Mouse (Mus musculus): ENCODE measurements at regions not wholly inside any gene's neighbourhood (a gene's known extent, or its start where the extent isn't known, plus 50 kb on each side); places are given as distances from the start of the nearest gene placed in this dataset.

DNA sequence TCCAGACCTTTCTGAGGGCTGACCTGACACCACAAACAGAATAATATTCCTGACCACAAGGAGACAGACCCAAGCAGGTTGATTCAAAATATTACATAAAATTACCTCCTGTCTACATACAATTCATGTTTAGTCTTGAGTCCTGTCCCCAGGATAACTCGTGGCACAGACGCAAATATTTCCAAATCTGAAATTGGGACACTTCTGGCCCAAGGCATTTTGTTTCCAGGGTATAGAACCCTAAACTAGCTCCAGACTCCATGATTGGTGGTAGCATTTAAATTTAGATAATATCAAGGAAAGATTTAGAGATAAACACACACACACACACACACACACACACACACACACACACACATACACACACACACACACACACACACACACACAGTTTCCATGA is 498.7 kb downstream of the Med13l start:
- DNase-seq: no peak

GRCm38 (mm10) chr5:119060886-119061285 is 500.4 kb downstream of the Med13l start:
- no peak for DNase-seq

GRCm38 (mm10) chr5:119062478-119062877 is 502.0 kb downstream of the Med13l start:
- no peak for DNase-seq

DNA sequence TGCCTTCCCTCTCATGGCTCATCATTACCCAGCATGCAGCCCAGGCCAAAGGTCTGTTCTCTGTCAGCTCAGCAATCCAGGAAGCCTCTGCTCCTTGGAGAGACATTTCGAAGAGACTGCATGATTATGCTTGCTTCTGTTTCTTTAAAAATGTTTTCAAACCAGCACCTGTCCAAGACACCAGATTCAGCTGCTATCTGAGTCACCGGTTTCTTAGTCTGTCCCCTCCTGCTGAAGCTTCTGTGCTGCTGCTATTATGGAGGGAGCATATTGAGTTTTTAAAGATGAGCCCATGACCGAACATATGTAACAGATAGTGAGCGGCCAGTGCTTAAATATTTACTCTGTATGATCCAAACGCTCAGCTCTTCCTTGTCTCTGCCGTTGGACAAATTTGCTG is 506.2 kb downstream of the Med13l start:
- no peak for DNase-seq

GRCm38 (mm10) chr5:119069765-119070333 is 509.4 kb downstream of the Med13l start:
- DNase-seq: no peak

DNA sequence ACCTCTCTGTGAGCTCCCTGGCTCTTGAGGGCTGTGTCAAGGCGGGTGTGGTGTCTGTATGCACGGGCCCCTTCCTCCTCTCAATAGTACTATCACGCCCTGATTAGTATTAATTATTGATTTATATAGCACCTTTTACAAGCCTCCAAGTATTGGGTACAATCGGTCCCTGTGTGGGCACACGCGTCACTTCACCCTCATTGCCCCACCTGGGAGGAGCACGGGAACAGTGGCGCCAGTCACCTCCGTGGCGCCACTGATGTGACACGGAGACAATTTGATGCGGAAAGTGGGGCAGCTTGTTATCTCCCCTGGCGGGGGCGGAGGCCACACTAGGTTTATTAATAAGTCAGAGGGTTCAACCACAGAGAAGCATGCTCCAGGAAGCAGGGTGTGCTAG is 512.2 kb downstream of the Med13l start:
- DNase-seq: no peak

- DNase-seq: no peak
Observed at GRCm38 (mm10) chr5:119080747-119081146, 520.3 kb downstream of the Med13l start.

GRCm38 (mm10) chr5:119082895-119083294 is 522.4 kb downstream of the Med13l start:
- DNase-seq: no peak

DNA sequence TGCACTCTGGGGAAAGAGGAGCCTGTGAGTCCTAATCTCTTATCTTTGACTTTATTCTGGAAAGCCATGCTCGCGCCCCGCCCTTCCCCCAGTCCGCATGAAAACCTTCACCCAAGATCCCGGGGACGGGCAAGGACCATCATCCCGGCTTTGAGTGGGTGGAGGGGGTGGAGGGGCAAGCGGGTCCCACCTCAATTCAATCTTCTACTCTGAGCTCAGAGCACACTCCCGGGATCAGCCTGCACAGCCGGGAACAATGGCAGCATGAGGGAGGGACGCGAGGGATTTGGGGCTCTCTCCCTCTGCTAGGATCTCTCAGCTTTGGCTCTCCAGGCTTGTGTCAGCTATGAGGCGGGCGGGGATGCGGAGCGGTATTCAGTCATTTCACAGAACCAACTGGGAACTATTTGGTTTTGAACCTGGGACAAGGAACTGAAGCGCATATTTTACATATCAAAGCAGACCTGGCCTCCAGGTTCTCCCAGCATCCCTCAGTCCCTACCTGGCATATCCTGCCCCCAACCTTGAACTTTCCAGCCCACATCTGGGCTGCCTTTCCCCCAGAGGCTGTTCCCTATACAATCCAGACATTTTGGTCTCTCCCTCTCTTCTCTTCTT is 537.2 kb downstream of the Med13l start:
- DNase-seq: peak in 1 of 2 experiments; percentile 18

DNA sequence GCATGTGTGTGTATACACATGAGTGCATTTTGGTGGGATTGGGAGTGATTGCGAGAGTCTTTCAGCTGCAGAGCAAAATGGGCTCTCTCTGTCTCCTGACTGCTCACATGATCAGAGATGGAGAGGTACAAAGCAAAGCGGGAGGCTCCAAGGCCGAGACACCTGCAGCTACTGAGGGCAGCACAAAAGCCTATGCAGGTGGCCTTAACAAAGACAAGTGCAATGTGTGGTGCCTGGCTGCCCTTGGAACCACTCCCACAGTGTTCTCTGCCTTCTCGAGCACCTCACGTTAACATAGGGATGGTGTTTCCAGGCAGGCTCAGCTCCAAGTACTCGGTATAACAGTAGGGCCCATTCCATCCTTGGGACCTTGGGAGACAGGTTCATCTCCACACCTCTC is 539.3 kb downstream of the Med13l start:
- no peak for DNase-seq

DNA sequence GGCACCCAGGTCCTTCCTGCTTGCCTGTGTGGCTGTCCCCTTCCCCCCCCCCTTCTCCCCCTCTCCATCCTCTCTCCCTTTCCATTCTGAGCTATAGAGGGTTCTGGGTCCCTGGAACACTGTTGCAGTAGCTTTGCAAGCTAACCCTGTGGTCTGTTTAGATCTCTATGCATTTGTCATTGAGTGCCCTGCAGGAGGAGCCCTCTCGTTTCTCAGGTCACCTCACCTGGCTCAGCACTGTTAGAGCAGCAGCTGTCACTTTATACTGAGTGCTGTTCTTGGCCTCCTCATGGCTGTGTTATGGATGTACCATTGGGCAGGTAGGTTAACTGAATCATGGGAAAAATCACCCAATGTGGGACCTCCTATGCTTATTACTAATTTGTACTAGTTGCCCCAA is 543.0 kb downstream of the Med13l start:
- DNase-seq: no peak

DNA sequence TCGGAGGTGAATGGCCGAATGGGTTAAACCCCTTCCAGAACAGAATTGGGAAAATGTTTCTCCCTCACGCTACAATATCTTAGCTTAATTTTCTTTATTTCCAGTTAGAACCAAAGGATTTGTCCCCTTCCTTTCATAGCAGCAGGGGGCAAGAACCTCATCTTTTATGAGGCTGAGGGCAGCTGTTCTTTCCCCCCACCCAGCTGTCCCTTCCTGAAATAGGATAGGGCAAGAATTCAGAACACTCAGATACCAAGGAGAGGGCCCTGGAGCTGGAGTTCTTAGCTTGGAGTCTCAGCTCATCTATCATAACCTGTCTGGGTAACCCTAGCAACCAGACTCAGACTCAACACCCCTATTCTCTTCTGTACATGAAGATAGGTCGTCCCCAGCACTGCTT is 547.4 kb downstream of the Med13l start:
- no peak for DNase-seq

GRCm38 (mm10) chr5:119109501-119109900 is 549.0 kb downstream of the Med13l start:
- no peak for DNase-seq

DNA sequence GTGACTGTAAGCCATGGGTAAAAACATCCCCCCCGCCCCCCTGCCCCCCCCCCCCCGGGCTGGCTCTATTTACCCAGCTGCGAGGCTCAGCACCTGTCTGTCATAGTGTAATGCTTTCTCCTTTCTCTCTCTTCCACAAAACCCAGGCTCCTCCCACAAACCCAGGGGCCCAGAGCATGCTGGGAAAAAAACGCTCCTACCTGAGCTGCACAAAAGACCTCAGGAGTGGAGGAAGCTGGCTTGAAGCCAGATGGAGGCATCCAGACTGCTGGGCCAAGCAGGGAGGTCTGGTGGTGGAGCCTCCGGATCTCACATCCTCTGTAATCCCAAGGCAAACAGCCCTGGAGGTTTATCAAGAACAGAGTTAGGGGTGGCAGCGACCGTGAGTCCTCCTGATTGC is 553.6 kb downstream of the Med13l start:
- DNase-seq: no peak

GRCm38 (mm10) chr5:119125745-119126144 is 544.7 kb upstream of the Tbx3 start:
- DNase-seq: no peak

- no peak for DNase-seq
Observed at GRCm38 (mm10) chr5:119130176-119130575, 540.3 kb upstream of the Tbx3 start.

DNA sequence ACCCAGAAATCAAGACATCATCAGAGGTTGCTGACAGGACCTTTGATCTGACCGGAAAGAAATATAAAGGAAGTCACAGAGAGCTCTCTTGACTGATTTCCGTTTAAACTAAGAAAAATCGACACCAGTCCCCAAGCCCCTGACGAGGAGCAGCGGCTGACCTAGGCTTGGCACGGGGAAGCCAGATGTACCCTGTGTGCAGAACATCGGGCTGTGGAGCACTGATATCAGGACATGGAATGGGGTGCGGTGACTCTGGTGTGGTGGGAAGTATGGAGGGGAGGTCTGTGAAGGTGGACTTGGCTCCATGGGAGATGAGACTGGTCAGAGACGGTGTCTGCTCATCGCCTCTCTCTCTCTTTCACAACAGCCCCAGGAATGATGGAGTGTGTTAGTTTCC is 539.0 kb upstream of the Tbx3 start:
- no peak for DNase-seq

- DNase-seq: no peak
Observed at GRCm38 (mm10) chr5:119133378-119133777, 537.1 kb upstream of the Tbx3 start.

GRCm38 (mm10) chr5:119136916-119137315 is 533.6 kb upstream of the Tbx3 start:
- DNase-seq: no peak

DNA sequence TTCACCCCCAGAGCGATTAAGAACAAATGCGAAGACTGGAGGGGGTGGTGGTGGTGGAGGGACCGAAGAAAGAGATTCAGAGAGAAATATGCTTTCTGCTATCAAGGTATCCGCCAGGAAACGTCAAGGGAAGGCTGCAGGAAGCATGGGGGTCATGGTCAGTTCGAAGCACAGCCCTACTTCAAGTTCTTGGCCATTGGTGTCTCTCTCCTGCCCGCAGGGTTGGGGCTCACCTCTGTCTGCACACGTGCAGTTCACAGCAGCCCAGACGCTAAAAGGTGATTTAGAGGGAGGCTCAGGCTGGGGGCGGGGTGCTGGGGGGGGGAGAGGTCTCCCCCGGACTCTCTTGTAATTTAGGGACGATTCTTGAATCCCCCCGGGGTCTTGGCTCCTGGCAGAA is 533.1 kb upstream of the Tbx3 start:
- DNase-seq: no peak

GRCm38 (mm10) chr5:119137821-119138221 is 532.6 kb upstream of the Tbx3 start:
- no peak for DNase-seq

DNA sequence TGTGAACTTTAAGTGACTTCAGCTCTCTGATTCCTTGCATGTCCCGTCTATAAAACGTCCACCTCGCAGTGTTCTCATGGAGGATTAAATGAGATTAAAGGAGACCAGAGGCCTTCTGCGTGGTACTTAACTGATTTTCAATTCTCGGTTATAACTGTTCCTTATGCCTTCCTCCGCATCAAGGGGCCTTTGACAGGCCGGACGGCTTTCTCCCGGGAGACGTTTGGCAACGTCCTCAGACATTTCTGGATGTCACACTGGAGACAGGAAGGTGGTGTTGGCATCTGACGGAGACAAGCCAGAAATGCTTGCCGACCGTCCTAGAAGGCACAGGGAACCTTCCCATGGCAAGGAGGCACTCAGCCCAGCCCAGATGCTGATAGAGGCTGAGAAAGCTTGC is 532.2 kb upstream of the Tbx3 start:
- no peak for DNase-seq

- DNase-seq: no peak
Observed at GRCm38 (mm10) chr5:119139336-119139735, 531.1 kb upstream of the Tbx3 start.

DNA sequence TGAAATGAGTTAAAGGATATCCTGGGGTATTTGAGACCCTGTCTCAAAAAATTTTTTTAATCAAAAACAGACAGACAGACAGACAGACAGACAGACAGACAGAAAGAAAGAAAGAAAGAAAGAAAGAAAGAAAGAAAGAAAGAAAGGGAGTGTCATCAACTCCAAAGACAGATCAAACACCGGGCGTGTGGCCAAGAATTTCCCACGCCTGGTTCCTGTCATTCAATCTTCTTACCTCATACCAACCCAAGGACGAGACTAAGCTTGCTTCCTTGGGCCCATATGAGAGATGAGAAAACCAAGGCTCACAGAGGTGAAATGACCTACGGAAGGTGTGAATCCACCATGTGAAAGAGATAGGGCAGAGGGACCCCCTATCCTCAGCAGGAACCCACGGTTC is 530.7 kb upstream of the Tbx3 start:
- peak; percentile 27 to 51 for DNase-seq

GRCm38 (mm10) chr5:119143411-119143810 is 527.1 kb upstream of the Tbx3 start:
- no peak for DNase-seq

All from adrenal gland, postnatal 36 days (tissue).